Mouse (Mus musculus) testis, postnatal 10 days (tissue): ENCODE data around the gene Olfml2b.

ENCODE experiments used
- DNase-seq: peaks from one replicate; pipeline ENCODE4 v3.0.0; 2021; ENCODE audit warnings: low spot score

Gene Olfml2b

DNA sequence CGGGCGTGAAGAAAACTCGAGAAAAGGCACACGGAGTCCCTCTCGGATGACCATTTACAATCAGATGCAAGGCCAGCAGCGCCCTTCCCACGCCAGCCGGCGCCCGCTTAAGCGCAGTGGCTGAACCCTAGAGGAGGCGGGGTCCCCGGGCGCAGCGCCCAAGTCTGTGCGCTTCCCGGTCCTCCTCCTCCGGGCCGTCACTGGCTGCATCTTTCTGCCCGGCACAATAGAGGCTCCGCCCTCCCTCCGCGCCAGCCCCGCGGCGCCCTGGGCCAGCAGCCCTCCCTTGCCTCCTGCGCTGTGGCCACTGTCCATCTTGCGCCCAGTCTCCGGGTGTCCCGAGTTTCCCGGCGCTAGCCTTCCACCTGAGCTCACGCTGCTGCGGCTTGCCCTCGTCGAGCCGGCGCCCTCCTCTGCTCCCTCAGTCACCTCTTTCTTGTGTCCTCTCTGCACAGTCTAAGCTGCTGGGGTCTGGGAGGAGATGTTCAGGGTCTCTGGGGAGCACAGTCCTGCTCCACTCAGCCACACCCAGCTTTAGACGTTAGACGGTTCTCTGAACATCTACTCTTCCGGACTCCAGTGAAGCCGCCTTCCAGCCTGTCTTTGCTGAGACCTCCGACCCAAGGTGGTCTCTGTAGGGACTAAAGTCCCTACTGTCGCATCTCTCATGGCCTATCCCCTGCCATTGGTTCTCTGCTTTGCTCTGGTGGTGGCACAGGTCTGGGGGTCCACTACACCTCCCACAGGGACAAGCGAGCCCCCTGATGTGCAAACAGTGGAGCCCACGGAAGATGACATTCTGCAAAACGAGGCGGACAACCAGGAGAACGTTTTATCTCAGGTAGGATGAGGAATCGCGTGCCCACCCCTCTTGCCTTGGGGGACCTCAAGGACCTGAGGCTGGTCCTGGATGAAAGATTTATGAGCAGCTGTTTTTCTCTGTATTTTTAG lies at the start of gene Olfml2b:
Olfml2b (plus strand) TSS at position 278 of the 951 bp plus-strand sequence.
- peak; percentile 93 for DNase-seq

- no peak for DNase-seq
Observed at GRCm38 (mm10) chr1:170594575-170594974, 49.8 kb upstream of the Olfml2b start.

GRCm38 (mm10) chr1:170605228-170606001 lies 38.9 kb upstream of the Olfml2b start:
- no peak for DNase-seq

DNA sequence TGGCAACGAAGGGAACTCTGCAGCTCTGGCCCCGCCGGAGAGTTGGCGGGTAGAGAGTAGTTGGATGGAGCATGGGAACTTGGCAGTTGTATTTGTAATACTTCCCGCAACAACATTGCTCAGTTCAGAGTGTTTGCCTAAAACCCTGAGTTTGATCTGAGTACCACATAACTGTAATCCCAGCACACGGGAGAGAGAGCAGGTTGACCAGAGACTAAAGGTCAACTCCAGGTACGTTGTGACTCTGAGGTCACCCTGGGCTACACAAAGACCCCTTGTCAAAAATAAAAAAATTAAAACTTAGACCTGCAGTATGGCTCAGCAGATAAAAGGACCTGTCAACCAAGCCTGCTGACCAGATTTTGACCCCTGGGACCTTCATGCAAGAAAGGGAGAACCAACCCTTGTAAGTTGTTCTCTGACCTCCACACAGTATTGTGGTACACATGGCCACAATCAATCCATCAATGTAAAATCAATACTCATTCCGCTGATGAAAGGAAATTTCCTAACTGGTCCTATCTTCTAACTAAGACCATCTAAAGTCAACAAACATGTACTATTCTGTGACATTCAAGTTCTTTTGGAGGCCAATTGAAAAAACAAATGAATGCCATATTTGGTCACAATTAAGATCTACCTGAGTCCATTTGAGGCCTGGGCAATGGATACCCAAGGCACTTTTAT lies 37.0 kb upstream of the Olfml2b start:
- no peak for DNase-seq

GRCm38 (mm10) chr1:170608461-170609071 lies 35.8 kb upstream of the Olfml2b start:
- DNase-seq: no peak

DNA sequence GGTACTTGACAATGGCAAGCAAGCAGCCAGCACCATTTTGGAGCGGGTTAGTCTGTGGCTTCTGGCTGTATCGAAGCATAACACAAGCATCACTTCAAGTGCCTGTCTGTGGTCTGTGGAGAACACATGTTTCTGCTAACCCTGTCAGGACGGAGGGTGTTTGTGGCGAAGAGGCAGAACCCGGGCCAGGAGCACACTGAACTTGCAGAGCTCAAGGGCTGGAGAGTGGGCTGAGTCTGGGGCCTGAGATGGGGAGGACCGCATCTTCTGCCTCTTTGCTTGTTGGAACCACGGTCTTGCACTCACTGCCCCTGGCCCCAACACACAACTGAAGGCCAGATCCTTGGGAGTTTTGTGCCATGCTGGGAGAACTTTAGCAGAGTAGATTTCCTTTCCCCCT lies 34.5 kb upstream of the Olfml2b start:
- no peak for DNase-seq

DNA sequence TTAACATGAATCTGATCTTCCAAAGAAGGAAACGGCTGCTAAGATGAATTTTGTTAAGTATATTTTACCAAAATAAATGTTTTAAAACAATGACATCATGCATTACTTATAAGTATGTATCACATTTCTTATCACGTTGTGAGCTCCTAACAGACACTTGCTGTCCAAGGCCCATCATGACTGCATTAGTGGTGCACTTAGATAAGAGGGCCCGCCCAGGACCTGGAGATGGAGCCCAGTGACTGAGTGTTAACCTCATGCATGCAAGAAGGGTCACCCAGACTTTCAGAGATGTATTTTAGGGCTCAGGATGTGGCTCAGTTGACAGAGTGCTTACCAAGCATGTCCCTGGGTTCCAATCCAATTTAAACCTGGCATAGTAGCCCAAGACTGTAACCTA lies 34.0 kb upstream of the Olfml2b start:
- no peak for DNase-seq

DNA sequence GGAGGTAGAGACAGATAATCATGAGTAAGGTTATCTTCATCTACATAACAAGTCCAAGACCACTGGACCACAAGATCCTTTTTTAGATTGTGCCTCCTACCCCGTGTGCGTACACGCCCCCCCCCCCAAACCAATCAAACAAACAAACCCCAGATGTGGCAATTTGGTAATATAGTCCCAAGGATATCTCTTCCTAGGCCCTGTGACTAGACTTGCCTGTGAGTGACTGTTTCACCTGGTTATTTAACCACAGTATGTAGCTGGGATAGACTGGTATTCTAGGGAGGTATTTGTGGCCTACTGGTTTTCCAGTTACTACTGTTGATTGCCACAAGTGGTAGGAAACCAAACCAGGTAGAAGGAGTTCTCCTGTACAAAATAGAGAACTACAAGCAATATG lies 33.6 kb upstream of the Olfml2b start:
- no peak for DNase-seq

DNA sequence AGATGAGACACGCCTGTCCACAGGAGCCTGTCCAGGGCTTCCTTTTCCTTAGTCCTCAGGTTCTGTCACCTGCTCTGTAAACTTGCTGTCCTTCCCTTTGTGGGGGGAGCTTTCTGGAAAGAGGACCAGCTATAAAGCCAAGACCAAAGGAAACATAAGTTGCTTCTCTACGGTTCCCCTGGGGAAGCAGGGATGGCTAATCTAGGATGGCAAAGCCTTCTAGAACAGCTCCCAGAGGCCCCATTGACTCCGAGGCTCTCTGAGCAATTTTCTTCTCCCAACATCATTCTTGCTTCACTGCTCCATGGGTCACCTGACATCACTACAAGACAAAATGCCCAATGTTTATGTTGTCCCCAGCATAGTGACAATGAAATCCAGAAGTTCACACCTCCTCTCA lies 32.7 kb upstream of the Olfml2b start:
- no peak for DNase-seq

DNA sequence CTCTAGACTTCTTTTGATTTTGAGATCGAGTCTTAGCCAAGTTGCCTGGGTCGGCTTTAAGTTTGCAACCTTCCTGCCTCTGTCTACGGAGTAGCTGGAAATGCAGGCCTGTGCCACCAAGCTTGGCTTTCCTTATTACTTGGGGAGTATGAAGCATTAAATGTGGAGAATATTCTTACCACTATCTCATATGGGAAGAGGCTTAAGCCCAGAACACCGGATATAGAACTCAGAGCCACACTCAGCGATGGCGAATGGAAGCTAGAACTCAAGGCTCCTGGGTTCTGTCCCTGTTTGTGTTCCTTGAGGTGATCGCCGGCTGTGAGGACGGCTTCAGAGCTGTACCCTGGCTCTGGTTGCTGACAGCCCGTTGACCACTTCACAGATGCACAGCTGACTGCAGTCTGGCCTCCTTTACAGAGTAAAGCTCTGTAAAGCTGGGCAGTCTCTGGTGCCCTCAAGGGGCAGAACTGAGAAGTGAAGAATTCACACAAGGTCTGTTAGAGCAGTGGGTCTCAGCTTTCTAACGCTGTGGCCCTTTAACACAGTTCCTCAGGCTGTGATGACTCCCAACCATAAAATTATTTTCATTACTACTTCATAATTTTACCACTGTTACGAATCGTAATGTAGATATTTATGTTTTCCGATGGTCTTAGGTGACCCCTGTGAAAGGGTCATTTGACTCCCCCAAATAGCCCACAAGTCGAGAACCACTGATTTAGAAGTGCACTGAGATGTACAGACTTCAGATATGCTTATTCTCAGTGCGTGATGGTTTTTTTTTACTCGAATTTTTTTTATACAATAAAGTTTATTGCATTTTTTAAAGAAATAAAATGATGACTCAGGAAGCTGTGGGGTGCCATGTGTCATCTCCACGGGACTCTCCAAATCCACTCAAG lies 31.1 kb upstream of the Olfml2b start:
- peak; percentile 79 for DNase-seq

GRCm38 (mm10) chr1:170619686-170620374 lies 24.5 kb upstream of the Olfml2b start:
- no peak for DNase-seq

- no peak for DNase-seq
Observed at GRCm38 (mm10) chr1:170622934-170623333, 21.4 kb upstream of the Olfml2b start.

GRCm38 (mm10) chr1:170623432-170623831 lies 20.9 kb upstream of the Olfml2b start:
- DNase-seq: no peak

DNA sequence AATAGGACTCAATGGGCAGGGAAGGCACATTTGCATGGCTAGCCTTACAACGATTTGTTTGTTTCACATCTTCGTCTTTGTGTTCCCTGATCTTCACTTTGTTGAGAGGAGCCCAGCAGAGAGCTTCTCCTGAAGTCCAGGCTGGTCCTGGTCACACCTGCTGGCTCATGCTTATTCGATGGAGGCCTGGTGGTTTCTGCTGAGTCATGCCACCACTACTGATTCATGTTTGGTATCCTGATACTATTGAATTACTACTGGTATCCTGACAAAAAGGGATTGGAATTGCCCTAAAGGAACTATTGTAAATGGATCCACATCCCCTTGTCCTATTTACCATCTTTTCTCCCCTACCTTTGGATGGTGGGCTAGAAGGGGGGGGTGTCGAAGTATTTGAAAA lies 13.8 kb upstream of the Olfml2b start:
- DNase-seq: no peak

GRCm38 (mm10) chr1:170631571-170631970 lies 12.8 kb upstream of the Olfml2b start:
- DNase-seq: no peak

GRCm38 (mm10) chr1:170632385-170632784 lies 11.9 kb upstream of the Olfml2b start:
- peak; percentile 89 for DNase-seq

GRCm38 (mm10) chr1:170632856-170633255 lies 11.5 kb upstream of the Olfml2b start:
- no peak for DNase-seq

DNA sequence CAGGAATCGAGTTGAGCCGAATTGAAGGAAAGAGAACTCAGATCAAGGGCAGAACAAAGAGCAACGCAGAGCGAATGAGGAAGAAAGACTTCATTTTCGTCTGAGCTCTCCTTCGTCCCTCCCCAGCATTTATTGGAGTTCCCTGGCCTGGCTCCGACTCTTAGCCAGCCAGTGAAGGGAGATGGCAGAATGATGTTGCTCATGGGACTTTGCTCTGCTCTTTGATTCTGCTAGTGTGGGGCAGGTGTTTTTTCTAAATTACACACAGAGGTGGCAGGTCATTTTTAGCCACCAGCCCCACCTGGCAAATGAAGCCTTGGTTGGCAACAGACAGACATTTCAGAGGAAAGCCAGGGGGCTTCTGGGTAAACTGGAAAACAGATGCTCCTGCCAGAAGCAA lies 5.4 kb upstream of the Olfml2b start:
- no peak for DNase-seq

GRCm38 (mm10) chr1:170645896-170646605 lies 1.7 kb downstream of the Olfml2b start:
- DNase-seq: peak; percentile 42
